Mouse (Mus musculus): Measurements from ENCODE around the gene Igf2r. TPM values are rescaled to one million over a fixed set of nuclear protein-coding genes. Genes with fewer than 3 reads are reported as not detected.
A peak's percentile ranks its signal among the peaks of the same experiment; 100 is the strongest.

Gene Igf2r
- polyA plus RNA-seq, 1 experiment, result 10.3 TPM

DNA sequence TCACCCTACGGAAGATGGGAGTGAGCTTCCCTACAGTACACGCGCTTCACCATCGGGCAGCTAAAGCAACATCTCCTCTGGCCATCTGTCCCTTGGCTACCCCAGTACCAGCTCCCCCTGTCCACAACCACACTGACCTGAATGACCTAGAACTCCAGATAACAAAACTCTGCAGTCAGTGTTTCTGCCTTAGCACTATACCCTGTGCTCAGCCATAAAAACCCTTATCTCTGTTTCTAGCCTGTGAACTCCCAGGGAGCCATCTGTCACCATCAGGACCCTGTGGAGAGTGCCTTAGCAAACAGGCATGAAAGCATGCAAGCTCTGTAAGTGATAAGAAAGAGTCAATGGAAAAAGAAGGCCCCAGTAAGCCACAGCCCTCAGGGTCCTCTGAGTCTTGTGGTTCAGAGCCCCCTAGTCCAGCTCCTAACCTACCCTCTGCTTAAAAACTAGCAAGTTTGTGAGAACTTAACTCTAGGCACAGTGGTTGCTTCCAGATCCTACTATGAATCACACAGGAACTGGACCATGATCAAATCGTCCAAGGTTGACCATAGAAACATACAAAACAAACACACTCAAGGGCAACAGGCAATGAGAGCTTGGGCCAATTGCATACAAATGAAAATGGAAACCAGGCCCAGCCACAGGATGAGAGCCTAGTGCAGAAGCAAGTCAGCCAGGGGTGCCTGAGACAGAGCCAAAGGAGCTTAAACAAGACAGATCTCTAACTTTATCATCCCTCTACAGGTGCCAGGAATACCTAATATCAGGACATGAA lies 45.3 kb downstream of the Igf2r start:
- no peak for DNase-seq (ENCODE audit: low read depth, low spot score)
- 45% methylated on average over 5 of the region's 5 CpGs for WGBS

- 11% methylated on average over 8 of the region's 8 CpGs for WGBS
- no peak for DNase-seq (ENCODE audit: low read depth, low spot score)
These were observed 46.8 kb downstream of the Igf2r start for GRCm38 (mm10) chr17:12722622-12723021.

DNA sequence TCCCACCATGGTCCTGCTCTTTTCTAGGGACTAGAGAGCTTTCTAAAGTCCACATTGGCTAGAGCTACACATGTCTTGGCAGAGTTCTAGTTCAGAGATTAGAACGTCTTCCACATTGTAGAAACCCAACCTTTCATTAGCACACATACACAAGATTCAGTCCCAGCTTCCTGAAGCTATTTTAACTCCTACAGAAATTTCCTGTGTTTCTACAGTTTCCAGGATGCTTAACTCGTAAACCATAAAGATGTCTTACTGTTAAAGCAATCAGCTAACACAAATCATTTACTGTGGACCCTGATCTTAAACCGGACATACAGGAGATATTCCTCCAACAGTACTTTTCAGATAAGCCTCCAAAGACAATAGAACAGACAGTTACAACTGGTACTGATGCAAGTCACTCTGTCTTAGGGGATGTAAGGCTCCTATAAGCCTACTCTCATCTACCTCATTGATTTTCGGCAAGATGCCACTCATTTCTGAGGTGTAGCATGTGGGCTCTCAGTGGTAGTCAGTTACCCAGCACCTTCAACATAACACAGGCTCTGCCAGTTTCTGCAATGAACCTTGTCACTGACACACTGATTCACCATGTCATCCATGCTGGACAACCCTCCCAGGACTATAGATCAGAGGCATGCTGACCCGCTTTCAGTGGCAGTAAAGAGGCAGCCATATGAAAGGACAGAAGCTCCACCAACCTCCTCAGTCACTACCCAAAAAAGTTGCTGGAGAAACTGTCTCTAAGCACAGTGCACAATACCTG lies 48.2 kb downstream of the Igf2r start:
- no peak for DNase-seq (ENCODE audit: low read depth, low spot score)
- 67% methylated on average over 5 of the region's 5 CpGs for WGBS

DNA sequence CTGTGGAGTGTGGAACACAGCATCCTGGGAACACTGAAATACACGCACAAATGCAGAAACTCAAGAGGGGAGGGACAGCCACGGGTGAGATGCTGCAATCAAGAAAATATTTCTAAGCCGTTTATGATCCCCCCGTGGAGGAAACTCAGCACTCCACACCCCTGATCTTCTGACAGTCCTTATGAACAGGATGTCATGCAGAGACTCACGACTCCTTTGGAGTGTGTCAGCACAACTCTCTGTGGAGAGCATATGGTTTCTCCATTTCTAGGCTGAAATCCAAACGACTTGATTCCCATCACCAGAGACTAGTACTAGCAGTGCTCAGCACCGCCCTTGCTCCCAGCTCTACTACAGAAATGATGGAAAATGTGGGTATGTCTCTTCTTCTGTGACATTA lies 51.2 kb downstream of the Igf2r start:
- DNase-seq (ENCODE audit: low read depth, low spot score), result no peak
- WGBS, result 18% methylated on average over 7 of the region's 7 CpGs

DNA sequence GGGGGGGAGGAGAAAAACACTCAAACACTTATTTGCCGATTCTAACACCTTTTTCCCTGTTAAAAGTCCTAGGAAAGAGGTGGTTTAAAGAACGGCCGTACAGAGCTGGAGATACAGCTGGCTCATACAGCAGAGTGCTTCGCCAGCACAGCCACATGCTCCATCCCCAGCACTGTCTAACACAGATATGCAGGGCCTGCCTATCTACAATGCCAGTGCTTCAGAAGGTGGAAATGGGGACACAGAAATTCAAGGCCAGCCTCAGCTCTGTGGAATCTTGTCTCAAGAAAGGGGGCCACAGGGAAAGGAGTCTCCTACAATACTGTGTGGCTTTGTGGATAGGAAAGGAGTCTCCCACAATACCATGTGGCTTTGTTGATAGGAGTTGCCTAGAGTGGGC lies 52.0 kb downstream of the Igf2r start:
- no peak for DNase-seq (ENCODE audit: low read depth, low spot score)
- 80% methylated on average over 4 of the region's 4 CpGs for WGBS

DNA sequence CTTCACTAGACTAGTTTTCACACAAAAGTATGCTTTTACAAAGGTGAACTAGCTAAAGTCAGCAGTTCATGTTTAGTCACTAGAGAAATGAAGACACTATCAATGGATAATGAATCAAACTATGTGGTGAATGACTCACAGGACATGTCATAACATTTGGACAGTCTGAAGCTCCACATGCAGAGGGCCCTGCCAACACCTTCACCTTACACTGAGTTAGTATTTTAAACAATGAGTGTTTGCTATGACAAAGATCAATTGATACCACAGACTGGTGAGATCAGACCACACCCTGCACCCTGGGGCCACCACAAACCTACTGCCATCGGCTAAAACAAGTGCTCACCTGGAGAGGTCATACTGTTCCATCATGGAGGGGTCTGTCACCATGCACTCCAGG lies 54.4 kb downstream of the Igf2r start:
- 12% methylated on average over 1 of the region's 1 CpGs for WGBS
- no peak for DNase-seq (ENCODE audit: low read depth, low spot score)

DNA sequence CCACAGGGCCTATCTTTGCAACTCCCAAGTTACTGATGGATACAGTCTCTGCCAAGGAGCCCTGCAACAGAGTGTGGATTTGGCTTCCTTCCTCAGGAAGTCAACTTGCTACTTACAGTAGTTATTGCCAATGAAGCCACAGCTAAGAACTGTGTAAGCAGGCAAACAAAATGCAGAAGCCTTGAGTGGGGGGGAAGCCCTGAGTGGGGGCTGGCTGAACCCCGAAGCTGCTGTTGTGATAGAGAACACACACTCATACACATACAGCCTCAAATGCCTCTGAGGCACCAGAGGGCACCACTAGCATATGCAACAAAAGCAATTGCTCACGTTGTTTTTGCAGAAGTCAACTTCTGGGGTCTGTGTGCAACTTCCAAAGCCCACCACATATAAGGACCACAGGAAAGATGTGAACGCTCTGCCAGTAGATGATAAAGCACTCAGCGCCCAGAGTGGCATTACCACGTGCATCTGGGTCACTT lies 55.3 kb downstream of the Igf2r start:
- no peak for DNase-seq (ENCODE audit: low read depth, low spot score)
- WGBS, result 74% methylated on average over 5 of the region's 5 CpGs

DNA sequence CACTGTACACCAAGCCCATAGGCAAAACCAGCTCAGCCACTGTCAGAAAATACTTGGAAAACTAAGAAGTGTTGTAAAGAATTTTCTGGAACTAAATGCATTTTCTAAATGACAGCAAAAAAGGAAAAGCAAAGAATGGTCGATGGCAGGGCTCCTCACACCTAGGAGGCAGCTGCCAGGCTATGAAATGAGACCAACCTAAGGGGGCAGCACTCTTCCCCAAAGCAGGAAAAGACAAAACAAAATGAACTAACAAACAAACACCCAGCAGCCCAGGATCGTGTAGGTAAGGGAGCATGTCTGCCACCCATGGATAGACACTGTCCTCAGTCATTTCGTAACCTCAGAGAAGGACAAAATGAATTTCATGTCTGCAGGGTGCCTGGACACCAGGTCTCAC lies 56.5 kb downstream of the Igf2r start:
- DNase-seq (ENCODE audit: low read depth, low spot score), result no peak
- WGBS, result 77% methylated on average over 3 of the region's 3 CpGs

DNA sequence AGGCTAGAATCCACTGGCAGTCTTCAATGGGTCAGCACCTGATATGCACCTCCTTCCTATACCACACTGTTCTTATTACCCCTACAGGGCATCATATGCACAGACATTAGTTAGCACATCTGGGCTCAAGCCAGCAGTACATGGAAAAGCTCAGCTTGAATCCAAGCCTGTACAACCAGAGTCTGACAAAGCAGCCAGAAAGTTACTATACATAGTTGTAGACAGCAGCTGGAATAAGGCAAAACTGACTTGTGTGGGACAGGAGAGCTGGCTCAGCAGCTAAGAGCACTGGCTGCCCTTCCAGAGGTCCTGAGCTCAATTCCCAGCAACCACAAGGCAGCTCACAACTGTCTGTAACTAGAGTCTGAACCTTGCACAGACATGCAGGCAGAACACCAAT lies 57.3 kb downstream of the Igf2r start:
- DNase-seq (ENCODE audit: low read depth, low spot score), result no peak

GRCm38 (mm10) chr17:12710976-12711375 lies 58.5 kb downstream of the Igf2r start:
- WGBS, result 85% methylated on average over 2 of the region's 2 CpGs

DNA sequence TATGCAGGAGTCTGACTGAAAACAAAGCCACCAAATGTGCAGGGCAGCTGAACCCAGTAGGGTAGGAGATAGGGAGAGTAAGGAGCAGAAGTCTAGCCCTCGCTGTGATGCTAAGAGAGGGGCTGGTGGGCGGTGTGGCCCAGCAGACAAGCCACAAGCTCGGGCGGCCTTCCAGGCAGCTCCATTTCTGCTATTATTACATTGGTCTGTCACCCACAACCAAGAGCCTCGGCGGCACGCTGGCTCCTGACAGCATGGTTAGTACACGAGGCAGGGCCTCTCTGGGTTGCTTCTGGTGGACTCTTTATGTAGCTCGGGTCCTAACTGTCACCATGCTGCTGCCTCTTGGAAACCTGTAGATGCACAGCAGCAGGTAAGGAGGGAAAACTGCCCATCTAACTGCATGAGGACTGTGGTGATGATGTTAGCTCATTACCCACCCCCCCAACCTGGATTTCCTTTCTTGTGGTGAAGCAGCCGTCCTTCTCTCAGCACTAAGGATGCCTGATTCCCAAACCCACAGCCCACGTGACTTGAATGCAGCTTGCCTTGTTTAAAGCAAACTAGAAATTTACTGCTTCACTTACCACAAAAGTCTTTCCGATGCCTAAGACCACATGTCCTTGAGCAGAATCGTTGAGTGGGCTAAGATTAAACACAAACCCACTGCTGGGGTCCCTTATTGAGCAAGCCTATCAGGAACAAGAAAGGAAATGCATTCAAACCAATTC lies 59.2 kb downstream of the Igf2r start:
- WGBS, result 81% methylated on average over 13 of the region's 13 CpGs

More at GRCm38 (mm10) chr17:12710976-12711375, 58.5 kb downstream of the Igf2r start:
- no peak for DNase-seq (ENCODE audit: low read depth, low spot score)

DNA sequence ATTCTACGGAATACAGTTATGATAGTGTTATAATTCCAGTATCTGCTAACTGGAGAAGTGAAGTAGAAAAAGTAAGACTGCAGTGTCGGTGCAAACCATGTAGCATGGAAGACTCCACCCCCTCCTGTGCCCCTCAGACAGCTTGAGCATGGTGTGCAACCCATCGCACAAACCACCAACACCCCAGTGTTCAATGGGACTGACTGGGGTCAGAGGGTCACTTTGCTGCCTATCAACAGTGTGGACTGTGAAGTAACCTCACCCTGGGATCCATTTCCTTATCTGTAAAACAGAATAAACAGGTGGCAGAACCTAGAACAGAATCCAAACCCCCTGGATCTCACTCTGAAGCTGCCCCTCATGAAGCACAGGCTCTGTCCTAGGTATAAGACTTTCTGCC lies 61.1 kb downstream of the Igf2r start:
- DNase-seq (ENCODE audit: low read depth, low spot score), result no peak
- WGBS, result 89% methylated on average over 3 of the region's 3 CpGs

More for the DNA sequence above, 59.2 kb downstream of the Igf2r start:
- no peak for DNase-seq (ENCODE audit: low read depth, low spot score)

- 80% methylated on average over 10 of the region's 10 CpGs for WGBS
- DNase-seq (ENCODE audit: low read depth, low spot score), result no peak
These were observed 62.8 kb downstream of the Igf2r start for GRCm38 (mm10) chr17:12706590-12707049.

GRCm38 (mm10) chr17:12702901-12703300 lies 66.6 kb downstream of the Igf2r start:
- WGBS, result 88% methylated on average over 5 of the region's 5 CpGs
- DNase-seq (ENCODE audit: low read depth, low spot score), result no peak

DNA sequence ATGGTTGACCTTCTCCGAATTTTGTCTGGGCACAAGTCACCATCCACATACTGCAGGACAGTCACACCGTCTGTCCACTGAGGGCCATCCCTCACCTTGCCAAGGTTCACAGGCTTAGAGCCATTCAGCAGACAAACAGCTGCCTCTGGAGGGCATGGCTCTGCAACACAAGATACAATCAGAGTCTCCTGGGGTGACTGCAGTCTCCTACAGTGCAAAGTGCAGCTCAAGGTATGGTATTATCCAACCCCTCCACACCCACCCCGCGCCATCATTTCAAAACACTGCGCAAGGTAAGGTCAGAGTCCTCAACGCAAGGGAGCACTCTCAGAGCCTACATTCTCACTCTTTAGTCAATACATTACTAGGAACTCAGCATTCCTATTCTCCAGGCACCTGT lies 69.1 kb downstream of the Igf2r start:
- 58% methylated on average over 6 of the region's 6 CpGs for WGBS

GRCm38 (mm10) chr17:12691899-12692298 lies 77.6 kb downstream of the Igf2r start:
- WGBS, result 31% methylated on average over 7 of the region's 7 CpGs
- peak; percentile 48 for DNase-seq (ENCODE audit: low read depth, low spot score)

More for the DNA sequence above, 69.1 kb downstream of the Igf2r start:
- no peak for DNase-seq (ENCODE audit: low read depth, low spot score)

- 82% methylated on average over 3 of the region's 3 CpGs for WGBS
- DNase-seq (ENCODE audit: low read depth, low spot score), result no peak
These were observed 79.9 kb downstream of the Igf2r start for GRCm38 (mm10) chr17:12689537-12689936.

DNA sequence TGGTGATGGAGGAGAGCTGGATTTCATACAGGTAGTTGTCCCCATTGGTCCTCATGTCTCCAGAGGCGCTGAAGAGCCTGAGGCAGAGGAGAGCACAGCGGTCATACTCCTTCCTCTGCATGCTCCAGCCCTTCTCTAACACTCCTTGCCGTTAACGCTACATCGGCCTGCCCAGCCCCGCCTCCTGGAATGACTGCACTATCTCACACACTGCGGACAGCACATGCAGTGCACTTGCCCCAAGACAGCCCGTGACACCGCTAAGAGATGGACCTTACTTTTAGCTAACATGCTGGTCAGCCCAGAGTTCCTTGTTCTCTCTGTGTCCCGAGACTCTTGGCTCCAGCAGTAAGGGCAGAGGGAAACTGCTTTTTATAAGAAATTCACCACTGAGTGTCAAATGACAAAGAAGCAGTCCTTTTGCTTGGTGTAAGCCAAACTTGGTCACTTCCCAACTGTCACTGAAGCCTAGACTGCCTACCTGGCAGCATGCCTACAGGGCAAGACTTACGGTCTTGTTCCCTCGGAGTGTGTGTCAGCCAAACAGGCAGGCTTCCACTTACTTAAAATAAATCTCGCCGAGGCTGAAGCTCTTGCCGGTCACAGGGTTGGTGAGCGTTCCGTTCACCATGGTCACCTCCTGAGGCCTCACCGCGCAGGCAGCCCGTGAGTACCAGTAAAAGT lies 80.9 kb downstream of the Igf2r start:
- DNase-seq (ENCODE audit: low read depth, low spot score), result no peak
- 70% methylated on average over 20 of the region's 20 CpGs for WGBS

- WGBS, result 39% methylated on average over 7 of the region's 7 CpGs
- DNase-seq (ENCODE audit: low read depth, low spot score), result no peak
These were observed 84.4 kb downstream of the Igf2r start for GRCm38 (mm10) chr17:12684928-12685624.
